Mouse (Mus musculus): ENCODE measurements around the gene Blcap. TPM values are rescaled to one million over a fixed set of nuclear protein-coding genes. Genes with fewer than 3 reads are reported as not detected.

Gene Blcap
- total RNA-seq, 2 experiments from 2014 or later = 71.5 to 76.9 TPM

- DNase-seq = no peak
Measured at GRCm38 (mm10) chr2:157559440-157559839, 11.6 kb downstream of the Blcap start.

GRCm38 (mm10) chr2:157558520-157558919 is 12.6 kb downstream of the Blcap start:
- DNase-seq = no peak

GRCm38 (mm10) chr2:157558051-157558450 is 13.0 kb downstream of the Blcap start:
- no peak for DNase-seq

GRCm38 (mm10) chr2:157556074-157556698 is 14.9 kb downstream of the Blcap start:
- DNase-seq = no peak

GRCm38 (mm10) chr2:157552158-157552886 is 18.8 kb downstream of the Blcap start:
- DNase-seq = no peak

- no peak for DNase-seq
Measured at GRCm38 (mm10) chr2:157550292-157550691, 20.8 kb downstream of the Blcap start.

DNA sequence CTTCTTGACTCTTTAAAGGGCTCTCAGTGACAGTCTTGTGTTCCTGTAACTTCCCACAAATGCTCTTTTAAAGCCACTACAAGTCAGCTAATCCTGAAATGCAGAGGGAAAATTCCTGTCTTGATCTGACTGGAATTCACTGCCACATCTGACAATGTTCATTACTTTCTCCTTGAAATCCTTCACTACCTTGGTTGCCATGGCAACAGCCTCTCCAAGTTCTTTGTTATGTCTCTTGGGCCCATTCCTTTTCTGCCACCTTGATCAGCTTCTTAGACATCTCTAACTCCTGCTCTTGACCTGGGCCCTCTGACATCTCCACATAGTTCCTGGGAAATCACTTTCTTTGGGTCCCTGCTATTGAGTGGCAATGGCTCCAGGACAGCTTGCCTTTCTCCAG is 24.4 kb downstream of the Blcap start:
- DNase-seq = no peak

DNA sequence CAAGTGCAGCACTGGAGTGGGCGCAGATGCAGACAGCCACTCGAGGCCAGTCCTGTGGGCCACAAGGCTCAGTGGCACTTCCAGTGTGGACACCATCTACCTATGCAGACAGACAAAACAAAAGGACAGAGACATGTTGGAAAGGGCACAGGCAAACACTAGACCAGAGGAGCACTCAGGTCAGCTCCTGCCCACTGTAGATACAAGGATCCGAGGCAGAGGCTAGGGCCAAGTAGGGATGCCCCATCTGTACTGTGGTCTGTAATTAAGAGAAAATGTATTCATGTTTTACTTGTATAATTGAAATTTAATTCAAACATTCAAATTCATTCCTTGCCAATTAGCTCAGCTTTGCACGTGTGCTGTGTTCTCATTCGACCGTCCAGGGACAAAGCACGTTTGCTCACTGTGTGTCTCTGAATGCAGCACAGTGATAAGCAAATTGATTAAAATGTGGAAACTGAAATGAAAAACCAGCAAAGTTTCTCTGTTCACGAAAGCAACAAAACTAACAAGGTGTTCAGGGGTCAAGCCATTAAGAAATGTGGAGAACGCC is 26.7 kb downstream of the Blcap start:
- no peak for DNase-seq

DNA sequence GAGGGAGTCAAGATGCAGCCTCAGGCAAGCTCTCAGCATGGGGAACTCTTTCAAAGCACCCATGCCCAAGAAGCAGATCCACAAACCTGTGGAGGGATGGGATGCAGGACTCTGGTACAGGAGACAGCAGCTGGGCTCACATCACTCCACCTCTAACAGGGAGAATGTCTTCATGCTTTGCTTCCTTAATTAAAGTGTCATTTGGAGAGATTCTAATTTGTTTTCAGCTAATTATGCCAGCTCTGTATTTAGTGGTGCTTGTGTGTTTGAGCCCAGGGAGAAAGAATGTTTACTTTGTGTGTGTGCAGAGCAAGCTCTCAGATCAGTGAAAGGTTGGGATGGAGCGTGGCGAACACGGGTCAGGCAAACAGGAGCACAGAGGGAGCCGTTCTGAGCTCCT is 28.7 kb downstream of the Blcap start:
- no peak for DNase-seq

GRCm38 (mm10) chr2:157541631-157542030 is 29.4 kb downstream of the Blcap start:
- no peak for DNase-seq

GRCm38 (mm10) chr2:157540953-157541569 is 30.0 kb downstream of the Blcap start:
- DNase-seq = no peak

DNA sequence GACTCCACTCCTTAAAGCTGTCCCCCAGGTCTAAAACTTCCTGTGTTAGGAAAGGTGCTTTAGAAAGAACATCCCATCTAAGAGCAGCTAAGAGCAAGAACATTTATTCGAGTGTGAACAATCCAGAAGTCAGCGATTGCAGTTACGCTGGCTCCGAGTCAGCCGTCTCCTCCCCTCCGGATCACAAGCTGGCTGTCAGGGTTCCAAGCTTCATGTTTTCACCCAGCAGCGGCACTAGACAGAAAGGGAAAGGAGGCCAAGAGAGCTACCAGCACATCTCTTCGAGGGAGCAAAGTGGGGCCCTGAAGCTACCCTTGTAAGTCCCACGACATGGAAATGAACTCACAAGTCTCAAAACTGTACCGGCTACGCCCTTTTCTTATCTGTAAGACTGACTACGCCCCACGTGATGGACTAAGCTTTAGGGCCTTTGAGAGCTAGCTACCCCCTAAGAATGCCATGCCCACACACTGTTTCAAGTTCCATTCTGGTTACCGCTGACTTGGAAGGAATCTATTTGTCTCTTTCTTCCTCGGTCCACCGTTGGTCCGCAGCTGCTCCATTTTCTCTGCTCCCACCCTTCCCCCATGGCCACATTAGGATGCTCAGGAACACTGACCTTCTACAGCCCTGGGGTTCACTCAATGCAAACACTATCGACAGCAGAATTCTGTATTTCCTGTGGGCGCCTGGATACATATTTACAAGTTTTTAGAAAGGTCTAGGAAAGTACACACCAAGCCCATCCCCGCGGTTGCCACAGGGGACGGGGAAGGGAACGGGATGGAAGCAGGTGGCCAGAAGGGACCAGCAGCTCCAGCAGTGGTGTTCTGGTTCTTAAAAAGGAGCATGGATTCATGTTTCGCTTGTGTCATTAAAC is 30.8 kb downstream of the Blcap start:
- peak; percentile 62 for DNase-seq

DNA sequence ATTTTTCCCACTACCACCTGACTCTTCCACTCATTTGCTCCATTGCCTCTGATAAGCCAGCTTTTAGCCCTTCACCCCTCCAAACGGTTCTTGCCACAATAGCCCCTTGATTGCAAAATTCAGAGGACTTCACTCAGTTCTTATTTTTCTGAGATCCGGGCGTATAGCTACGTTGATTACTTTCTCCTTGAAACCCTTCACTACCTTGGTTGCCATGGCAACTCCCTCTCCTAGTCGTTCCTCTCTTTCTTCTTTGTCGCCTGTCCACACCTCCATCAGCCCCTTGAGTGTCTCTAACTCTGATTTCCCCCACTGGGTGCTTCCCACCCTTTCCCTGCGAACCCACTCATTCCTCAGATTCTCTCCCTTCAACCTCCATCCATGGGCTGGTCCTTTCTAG is 34.0 kb downstream of the Blcap start:
- no peak for DNase-seq

DNA sequence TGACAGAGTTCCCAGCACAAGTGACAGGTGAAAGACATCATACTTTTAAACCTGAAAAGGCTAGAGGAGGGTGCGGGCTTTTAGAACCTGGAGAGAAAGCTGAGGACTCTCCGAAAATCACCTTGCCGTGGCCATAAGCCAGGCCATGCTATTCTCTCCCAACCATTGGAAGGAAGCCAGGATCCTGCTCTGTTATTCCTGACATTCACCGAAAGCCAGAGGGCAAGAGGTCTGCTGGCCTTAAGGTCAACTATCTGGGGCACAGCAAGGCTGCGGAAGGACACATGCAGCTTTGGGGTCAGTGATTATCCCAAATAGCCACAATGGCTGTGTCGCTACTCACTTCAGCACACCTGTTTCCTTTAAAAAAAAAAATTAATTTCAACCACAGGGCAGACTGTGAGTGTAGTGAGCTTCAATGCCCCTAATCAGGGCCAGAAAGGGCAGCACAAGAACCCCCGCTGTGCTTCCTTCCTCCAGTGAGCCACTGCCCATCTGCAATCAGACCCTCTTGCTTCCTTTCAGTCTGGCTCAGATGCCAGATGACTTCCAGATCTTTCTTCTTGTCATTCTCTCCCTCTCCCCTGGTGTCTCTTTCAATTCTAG is 34.5 kb downstream of the Blcap start:
- DNase-seq = no peak

GRCm38 (mm10) chr2:157534163-157534562 is 36.9 kb downstream of the Blcap start:
- DNase-seq = no peak

- DNase-seq = no peak
Measured at GRCm38 (mm10) chr2:157531681-157532426, 39.2 kb downstream of the Blcap start.

- no peak for DNase-seq
Measured at GRCm38 (mm10) chr2:157530056-157530955, 40.8 kb downstream of the Blcap start.

GRCm38 (mm10) chr2:157522556-157522955 is 48.5 kb downstream of the Blcap start:
- no peak for DNase-seq

DNA sequence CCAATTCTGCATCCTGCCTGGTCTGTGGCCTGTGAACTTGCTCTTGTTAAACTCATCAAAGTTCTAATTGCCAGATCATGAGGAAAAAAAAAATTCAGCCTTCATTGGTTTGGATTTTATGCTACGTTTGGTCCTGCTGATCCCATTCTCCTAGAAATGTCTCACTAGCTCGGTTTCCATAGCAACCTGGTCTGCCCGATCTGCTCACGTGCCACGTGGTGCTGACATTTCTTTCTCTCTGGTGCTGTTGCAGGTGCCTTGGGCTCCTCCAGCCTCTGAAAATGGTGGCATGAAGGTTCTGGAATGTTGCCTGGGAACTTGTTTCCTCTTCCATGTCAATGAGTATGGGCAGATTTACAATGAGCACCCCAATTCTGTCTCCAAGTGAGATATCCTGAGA is 50.6 kb downstream of the Blcap start:
- DNase-seq = no peak

DNA sequence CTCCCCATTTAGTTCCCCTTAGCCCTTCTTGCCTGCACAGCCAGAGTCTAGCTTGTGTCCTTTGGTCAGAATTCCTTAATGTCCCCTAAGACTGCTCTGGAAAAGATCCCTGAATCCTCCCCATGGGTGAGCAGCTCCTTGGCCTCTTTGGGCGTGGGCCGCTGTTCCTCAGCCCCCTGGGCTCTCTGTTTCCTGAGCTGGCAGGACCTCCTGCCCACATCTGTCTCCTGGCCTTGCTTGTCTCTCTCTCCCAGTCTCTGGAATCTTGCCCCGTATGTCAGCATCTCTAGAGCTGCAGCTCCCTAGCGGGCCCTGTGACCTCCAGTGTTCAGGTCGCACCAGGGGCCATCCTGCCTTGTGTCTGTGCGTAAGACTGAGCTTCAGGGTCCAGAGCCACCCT is 51.6 kb downstream of the Blcap start:
- DNase-seq = no peak

Measured in heart, postnatal 4 days (tissue).